ENCODE assay signal across 8 mouse cellular contexts in the genomic region with DNA sequence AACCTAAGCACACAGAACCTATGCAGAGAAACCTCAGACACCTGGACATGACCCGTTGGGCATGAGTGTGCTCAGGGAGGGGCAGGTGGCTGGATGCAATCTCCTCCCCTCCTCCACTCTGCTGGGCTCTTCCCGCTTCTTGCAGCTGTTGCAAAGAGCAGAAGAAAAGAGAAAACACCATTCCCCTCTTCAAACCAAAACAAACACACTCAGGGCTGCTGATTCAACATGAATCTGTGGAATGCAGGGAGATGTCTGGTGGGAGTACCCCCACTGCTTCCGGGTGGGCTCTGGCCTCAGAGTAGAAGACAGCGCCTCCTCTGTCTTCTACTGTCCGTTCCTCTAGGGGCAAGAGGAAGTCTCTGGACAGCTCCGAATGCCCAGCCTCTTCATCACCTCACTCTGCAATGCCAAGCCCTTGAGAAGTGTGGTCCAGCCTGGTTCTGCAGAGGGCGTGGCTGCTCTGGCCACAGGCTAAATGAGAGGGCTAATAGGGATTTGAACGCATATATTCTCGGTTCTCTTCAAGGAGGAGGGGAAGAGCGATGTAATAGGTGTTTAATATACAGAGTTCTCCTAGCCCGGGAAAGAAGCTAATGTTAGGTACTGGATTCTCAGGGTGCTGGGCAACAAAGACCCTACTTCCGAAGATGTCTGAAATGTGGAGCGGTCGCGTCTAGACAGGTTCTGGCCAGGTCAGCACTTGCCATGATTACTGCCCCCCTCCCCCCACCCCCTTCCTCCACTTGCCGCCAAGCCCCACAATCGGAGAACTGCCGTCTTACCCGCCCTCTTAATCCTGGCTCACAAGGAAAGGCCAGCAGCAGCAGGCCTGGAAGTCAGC. TPM values are rescaled to one million over a fixed set of nuclear protein-coding genes. Genes with fewer than 3 reads are reported as not detected.
DNase-seq lines count a peak whose midpoint lies in the region; ATAC-seq and TF ChIP-seq lines count a peak whose summit lies in the region.

No protein-coding gene starts in this region.

- H3K36me3 ChIP-seq in ES-Bruce4 (ENCODE audit: control insufficient read depth, insufficient read depth, low read length, poor library complexity, severe bottlenecking) = no peaks in the 10 kb centered on the region
- no peaks in the 10 kb centered on the region for H3K36me3 ChIP-seq in heart, embryonic 16.5 days (ENCODE audit: control insufficient read depth, insufficient read depth)
- no peaks in the 10 kb centered on the region for H3K36me3 ChIP-seq in liver, embryonic 16.5 days (ENCODE audit: control insufficient read depth, insufficient read depth)

- H3K4me2 ChIP-seq in heart, embryonic 16.5 days (ENCODE audit: low read depth, low read length) = peak overlapping the region; percentile 72
- H3K4me2 ChIP-seq in liver, embryonic 16.5 days (ENCODE audit: low read depth, low read length) = peak overlapping the region; percentile 34

- peak; percentile 37 to 41 for DNase-seq in cerebellum, adult 2 months
- no peak for DNase-seq in cerebellum, postnatal 10 days
- DNase-seq in retina, postnatal 1 day = peak; percentile 50
- no peak for DNase-seq in natural killer cell, adult 2 months (ENCODE audit: low spot score in 2 of 2)

- TF ChIP-seq EP300 in ES-Bruce4 (IDR thresholded peaks at IDR 0.05; ENCODE audit: insufficient read depth, low read depth, low read length) = 0 out of 2 replicates have a peak, but pooled peaks have one; percentile 12

- H3K4me3 ChIP-seq in cerebellum, adult 2 months (replicated peaks; ENCODE audit: insufficient read depth, low read depth, low read length) = peak overlapping the region; percentile 72
- H3K4me3 ChIP-seq in ES-Bruce4 (ENCODE audit: low read depth, low read length) = peak overlapping the region; percentile 74
- H3K4me3 ChIP-seq in heart, embryonic 16.5 days (ENCODE audit: low read length) = peak overlapping the region; percentile 74
- peak overlapping the region; percentile 55 for H3K4me3 ChIP-seq in liver, embryonic 16.5 days (ENCODE audit: low read depth, low read length)

- 4% methylated on average over 19 of the region's 19 CpGs for WGBS in cerebellum, adult 2 months
- 3% methylated on average over 19 of the region's 19 CpGs for WGBS in heart, embryonic 16.5 days
- 7% methylated on average over 19 of the region's 19 CpGs for WGBS in liver, embryonic 16.5 days (ENCODE audit: insufficient replicate concordance)

- peak overlapping the region; percentile 81 for H3K9ac ChIP-seq in ES-Bruce4 (ENCODE audit: low read depth, poor library complexity, severe bottlenecking)
- peak overlapping the region; percentile 83 for H3K9ac ChIP-seq in heart, embryonic 16.5 days (ENCODE audit: low read length)
- H3K9ac ChIP-seq in liver, embryonic 16.5 days (ENCODE audit: low read depth, low read length) = peak overlapping the region; percentile 19; the same call in 1 of the 2 replicates

- no peaks in the 10 kb centered on the region for H3K27me3 ChIP-seq in cerebellum, adult 2 months (ENCODE audit: control insufficient read depth, insufficient read depth, low read length)
- H3K27me3 ChIP-seq in ES-Bruce4 (ENCODE audit: control insufficient read depth, insufficient read depth, low read length, poor library complexity, severe bottlenecking) = no peaks in the 10 kb centered on the region
- H3K27me3 ChIP-seq in heart, embryonic 16.5 days (ENCODE audit: control insufficient read depth, insufficient read depth, low read length) = no peaks in the 10 kb centered on the region
- peaks cover 48% of the 10 kb centered on the region for H3K27me3 ChIP-seq in liver, embryonic 16.5 days (ENCODE audit: control insufficient read depth, insufficient read depth, low read depth, low read length)

- peaks cover 35% of the 10 kb centered on the region for H3K4me1 ChIP-seq in cerebellum, adult 2 months (ENCODE audit: control insufficient read depth, insufficient read depth, low read length)
- peaks cover 15% of the 10 kb centered on the region for H3K4me1 ChIP-seq in ES-Bruce4 (ENCODE audit: control insufficient read depth, insufficient read depth, low read length)
- H3K4me1 ChIP-seq in heart, embryonic 16.5 days (ENCODE audit: control insufficient read depth, insufficient read depth, low read length) = peaks cover 71% of the 10 kb centered on the region
- peaks cover 5% of the 10 kb centered on the region for H3K4me1 ChIP-seq in liver, embryonic 16.5 days (ENCODE audit: control insufficient read depth, low read depth, low read length)

- ATAC-seq in heart, embryonic 16.5 days (replicated peaks; ENCODE audit: extremely low read depth, insufficient read depth, low FRiP score) = no peak
- no peak for ATAC-seq in liver, embryonic 16.5 days (ENCODE audit: low read depth)
- no peak for ATAC-seq in erythroid progenitor cell, adult 5-6 weeks (replicated peaks; ENCODE audit: low FRiP score, poor library complexity, severe bottlenecking)

- no peak for TF ChIP-seq POLR2A in cerebellum, adult 2 months (IDR thresholded peaks at IDR 0.05; ENCODE audit: borderline replicate concordance, insufficient read depth, low read length)
- no peak for TF ChIP-seq POLR2A in ES-Bruce4 (IDR thresholded peaks at IDR 0.05; ENCODE audit: insufficient read depth, low read length)

- H3K27ac ChIP-seq in cerebellum, adult 2 months (ENCODE audit: insufficient read depth, low read length) = peak overlapping the region; percentile 66
- no peak overlapping the region for H3K27ac ChIP-seq in ES-Bruce4 (ENCODE audit: insufficient read depth, low read length)
- H3K27ac ChIP-seq in heart, embryonic 16.5 days (ENCODE audit: low read length) = peak overlapping the region; percentile 82
- no peak overlapping the region for H3K27ac ChIP-seq in liver, embryonic 16.5 days (ENCODE audit: low read length)

- TF ChIP-seq CTCF in cerebellum, adult 2 months (IDR thresholded peaks at IDR 0.05; ENCODE audit: borderline replicate concordance, insufficient read depth, low read depth, low read length) = 0 out of 2 replicates have a peak, but pooled peaks have one; percentile 4
- TF ChIP-seq CTCF in ES-Bruce4 (IDR thresholded peaks at IDR 0.05; ENCODE audit: low read depth, low read length) = no peak

- H3K9me3 ChIP-seq in ES-Bruce4 (replicated peaks; ENCODE audit: control insufficient read depth, insufficient read depth, low read length, poor library complexity, severe bottlenecking) = no peaks in the 10 kb centered on the region
- no peaks in the 10 kb centered on the region for H3K9me3 ChIP-seq in heart, embryonic 16.5 days (replicated peaks; ENCODE audit: control insufficient read depth, low read length)
- H3K9me3 ChIP-seq in liver, embryonic 16.5 days (replicated peaks; ENCODE audit: control insufficient read depth, low read length) = no peaks in the 10 kb centered on the region

RNA-seq across cellular contexts. Expression of gene Itga3, which starts 1.2 kb away (rescaled TPM):
- polyA plus RNA-seq in cerebellum, adult 2 months (2012; rRNA removed) = 49.4 and 55.5 TPM in 2 replicates
- 86.4 and 92.1 TPM in 2 replicates for polyA plus RNA-seq in ES-Bruce4 (2011; ENCODE audit: insufficient read depth, insufficient read length, low read depth, missing spikeins)
- 9.6 and 11.5 TPM in 2 replicates for polyA plus RNA-seq in heart, embryonic 16.5 days (2015; fragmentation: Nextera tagmentation; extraction: Ambion mirVana)
- polyA plus RNA-seq in liver, embryonic 16.5 days (2015; fragmentation: Nextera tagmentation; extraction: Ambion mirVana) = 1.7 and 2.2 TPM in 2 replicates
- not detected in 2 replicates for total RNA-seq in erythroid progenitor cell, adult 5-6 weeks (2015; ENCODE audit: low replicate concordance)
- 0.13 TPM in 1 of 2 replicates, not detected in the other for total RNA-seq in erythroid progenitor cell, adult 5-6 weeks (2017; ENCODE audit: low replicate concordance)

RNA-seq across cellular contexts. Expression of gene Pdk2, which starts 34.3 kb away (rescaled TPM):
- polyA plus RNA-seq in cerebellum, adult 2 months (2012; rRNA removed) = 219 and 247 TPM in 2 replicates
- polyA plus RNA-seq in ES-Bruce4 (2011; ENCODE audit: insufficient read depth, insufficient read length, low read depth, missing spikeins) = 9.4 and 9.5 TPM in 2 replicates
- polyA plus RNA-seq in heart, embryonic 16.5 days (2015; fragmentation: Nextera tagmentation; extraction: Ambion mirVana) = 141 and 148 TPM in 2 replicates
- polyA plus RNA-seq in liver, embryonic 16.5 days (2015; fragmentation: Nextera tagmentation; extraction: Ambion mirVana) = 10.7 and 13.9 TPM in 2 replicates
- total RNA-seq in erythroid progenitor cell, adult 5-6 weeks (2015; ENCODE audit: low replicate concordance) = 8.3 and 8.4 TPM in 2 replicates
- 2.3 and 3.2 TPM in 2 replicates for total RNA-seq in erythroid progenitor cell, adult 5-6 weeks (2017; ENCODE audit: low replicate concordance)

RNA-seq across cellular contexts. Expression of gene Dlx3, which starts 44.5 kb away (rescaled TPM):
- polyA plus RNA-seq in cerebellum, adult 2 months (2012; rRNA removed) = 0.38 TPM in 2 replicates
- polyA plus RNA-seq in ES-Bruce4 (2011; ENCODE audit: insufficient read depth, insufficient read length, low read depth, missing spikeins) = 9.9 and 11.3 TPM in 2 replicates
- 0.07 and 0.11 TPM in 2 replicates for polyA plus RNA-seq in heart, embryonic 16.5 days (2015; fragmentation: Nextera tagmentation; extraction: Ambion mirVana)
- not detected in 2 replicates for polyA plus RNA-seq in liver, embryonic 16.5 days (2015; fragmentation: Nextera tagmentation; extraction: Ambion mirVana)
- total RNA-seq in erythroid progenitor cell, adult 5-6 weeks (2015; ENCODE audit: low replicate concordance) = not detected in 2 replicates
- total RNA-seq in erythroid progenitor cell, adult 5-6 weeks (2017; ENCODE audit: low replicate concordance) = not detected in 2 replicates

Comparison
In these comparisons a context has a peak if more than half of its experiments do, and no peak if none do; other contexts are left out.
1. DNase-seq: peak in cerebellum, adult 2 months (2 of 2) and retina, postnatal 1 day (single experiment); none in cerebellum, postnatal 10 days (0 of 2) and natural killer cell, adult 2 months (0 of 2).
2. H3K27ac ChIP-seq: peak in cerebellum, adult 2 months (single experiment) and heart, embryonic 16.5 days (single experiment); none in ES-Bruce4 (single experiment) and liver, embryonic 16.5 days (single experiment).
3. H3K9ac ChIP-seq: peak in every context shown above with its lines; median percentile 83 in heart, embryonic 16.5 days; 81 in ES-Bruce4; 19 in liver, embryonic 16.5 days.
4. Peak in every context shown above with its lines, with median percentiles within 50 percentile points of each other: H3K4me3 ChIP-seq.